Mouse (Mus musculus): ENCODE measurements around the gene Ip6k1. TPM values are rescaled to one million over a fixed set of nuclear protein-coding genes. Genes with fewer than 3 reads are reported as not detected.

Ip6k1 gene
- total RNA-seq, 2 experiments from 2014 or later, result 12.5 to 22.8 TPM

GRCm38 (mm10) chr9:108055061-108055460 lies 52.8 kb downstream of the Ip6k1 start:
- no peak for ATAC-seq (replicated peaks; ENCODE audit: poor library complexity)

- no peak for ATAC-seq (replicated peaks; ENCODE audit: poor library complexity)
These were observed 53.4 kb downstream of the Ip6k1 start for GRCm38 (mm10) chr9:108055661-108056237.

- ATAC-seq (replicated peaks; ENCODE audit: poor library complexity), result no peak
These were observed 54.3 kb downstream of the Ip6k1 start for GRCm38 (mm10) chr9:108056361-108057261.

GRCm38 (mm10) chr9:108057262-108057562 lies 54.9 kb downstream of the Ip6k1 start:
- ATAC-seq (replicated peaks; ENCODE audit: poor library complexity), result no peak

- ATAC-seq (replicated peaks; ENCODE audit: poor library complexity), result no peak
These were observed 56.0 kb downstream of the Ip6k1 start for GRCm38 (mm10) chr9:108058291-108058690.

GRCm38 (mm10) chr9:108062142-108062541 lies 59.8 kb downstream of the Ip6k1 start:
- ATAC-seq (replicated peaks; ENCODE audit: poor library complexity), result no peak

- no peak for ATAC-seq (replicated peaks; ENCODE audit: poor library complexity)
These were observed 61.1 kb downstream of the Ip6k1 start for GRCm38 (mm10) chr9:108063361-108063760.

- ATAC-seq (replicated peaks; ENCODE audit: poor library complexity), result peak; percentile 89
These were observed 63.2 kb downstream of the Ip6k1 start for GRCm38 (mm10) chr9:108065491-108066011.

- ATAC-seq (replicated peaks; ENCODE audit: poor library complexity), result no peak
These were observed 64.9 kb downstream of the Ip6k1 start for GRCm38 (mm10) chr9:108067199-108067598.

- ATAC-seq (replicated peaks; ENCODE audit: poor library complexity), result peak; percentile 87
These were observed 65.6 kb downstream of the Ip6k1 start for GRCm38 (mm10) chr9:108067900-108068299.

GRCm38 (mm10) chr9:108069007-108069406 lies 66.7 kb downstream of the Ip6k1 start:
- ATAC-seq (replicated peaks; ENCODE audit: poor library complexity), result no peak

GRCm38 (mm10) chr9:108069529-108069928 lies 67.2 kb downstream of the Ip6k1 start:
- ATAC-seq (replicated peaks; ENCODE audit: poor library complexity), result no peak

- ATAC-seq (replicated peaks; ENCODE audit: poor library complexity), result no peak
These were observed 69.5 kb downstream of the Ip6k1 start for GRCm38 (mm10) chr9:108071801-108072200.

GRCm38 (mm10) chr9:108072481-108072924 lies 70.2 kb downstream of the Ip6k1 start:
- no peak for ATAC-seq (replicated peaks; ENCODE audit: poor library complexity)

GRCm38 (mm10) chr9:108073141-108073930 lies 71.0 kb downstream of the Ip6k1 start:
- ATAC-seq (replicated peaks; ENCODE audit: poor library complexity), result no peak

- peak; percentile 29 for ATAC-seq (replicated peaks; ENCODE audit: poor library complexity)
These were observed 77.9 kb downstream of the Ip6k1 start, which contains the start of gene Mst1 for GRCm38 (mm10) chr9:108080168-108080567. Gene Mst1 (plus strand): TSS chr9:108080436.

- no peak for ATAC-seq (replicated peaks; ENCODE audit: poor library complexity)
These were observed 80.2 kb downstream of the Ip6k1 start for GRCm38 (mm10) chr9:108082549-108082948.

GRCm38 (mm10) chr9:108082988-108083431 lies 80.7 kb downstream of the Ip6k1 start, which contains the start of gene Rnf123:
Gene Rnf123 (minus strand): TSS chr9:108083346.
- ATAC-seq (replicated peaks; ENCODE audit: poor library complexity), result peak; percentile 52

GRCm38 (mm10) chr9:108083561-108083960 lies 81.3 kb downstream of the Ip6k1 start:
- ATAC-seq (replicated peaks; ENCODE audit: poor library complexity), result 0 out of 2 replicates have a peak, but pooled peaks have one; percentile 6

GRCm38 (mm10) chr9:108085261-108085660 lies 83.0 kb downstream of the Ip6k1 start:
- ATAC-seq (replicated peaks; ENCODE audit: poor library complexity), result no peak

- ATAC-seq (replicated peaks; ENCODE audit: poor library complexity), result no peak
These were observed 88.4 kb downstream of the Ip6k1 start for GRCm38 (mm10) chr9:108090611-108091120.

All from megakaryocyte progenitor cell, adult 5-6 weeks (primary cell).